Mouse (Mus musculus) C2C12 (cell line): ENCODE data around the gene Ablim2.

ENCODE experiments used
- CEBPB ChIP-seq: IDR thresholded peaks from one replicate; pipeline ENCODE4 v1.6.1; 2011; ENCODE audit warnings: low read depth, mild to moderate bottlenecking, control low read depth, moderate library complexity
- CTCF ChIP-seq: IDR thresholded peaks from one replicate; pipeline ENCODE4 v1.5.1; 2011; ENCODE audit not compliant: control insufficient read depth, insufficient read depth, insufficient read length
- FOSL1 ChIP-seq: IDR thresholded peaks from one replicate; pipeline ENCODE4 v1.8.0; 2011; ENCODE audit warnings: mild to moderate bottlenecking, low read length; ENCODE audit not compliant: poor library complexity, insufficient read depth, severe bottlenecking
- MAX ChIP-seq: IDR thresholded peaks from one replicate; pipeline ENCODE4 v1.6.1; 2011; ENCODE audit warnings: mild to moderate bottlenecking, control low read depth
- MYOD1 ChIP-seq: IDR thresholded peaks from one replicate; pipeline ENCODE4 v1.6.1; 2011; ENCODE audit warnings: low read depth; ENCODE audit not compliant: control insufficient read depth, insufficient read length
- USF1 ChIP-seq: IDR thresholded peaks from one replicate; pipeline ENCODE4 v1.6.1; 2011; ENCODE audit warnings: low read depth, mild to moderate bottlenecking, control low read depth, moderate library complexity

- TF ChIP-seq CTCF = no peak
- TF ChIP-seq MAX = no peak
- TF ChIP-seq FOSL1 = no peak
- TF ChIP-seq CEBPB = no peak
- TF ChIP-seq USF1 = no peak
- peak; percentile 95 for TF ChIP-seq MYOD1
Measured at GRCm38 (mm10) chr5:35757639-35758001, at the start of gene Ablim2.
